Mouse (Mus musculus) liver, embryonic 13.5 days (tissue): ENCODE results near the gene Cd80. TPM values are rescaled to one million over a fixed set of nuclear protein-coding genes. Genes with fewer than 3 reads are reported as not detected.

Source experiments
- polyA plus RNA-seq: library from polyadenylated mRNA; unstranded; fragments of >200 nt; fragmentation: Nextera tagmentation; extraction: Ambion mirVana; gene quantifications from 2 replicates; pipeline ENCODE4 v1.2.1, GENCODE M21; 2015

Gene Cd80
- polyA plus RNA-seq, 1 experiment from 2014 or later = 0.08 TPM

Other genes starting within 250 kb of the Cd80 start
- gene Nr1i2, start 160.7 kb upstream of the Cd80 start, polyA plus RNA-seq = 2.6 and 2.8 TPM in 2 replicates
- 0.05 TPM in 1 of 2 replicates, not detected in the other for gene Maats1, start 113.4 kb upstream of the Cd80 start, polyA plus RNA-seq
- 331 and 350 TPM in 2 replicates for gene Cox17, start 108.6 kb upstream of the Cd80 start, polyA plus RNA-seq
- gene Gm21987, start 108.5 kb upstream of the Cd80 start, polyA plus RNA-seq = not detected in 2 replicates
- gene Popdc2, start 93.4 kb upstream of the Cd80 start, polyA plus RNA-seq = 22.3 and 24.2 TPM in 2 replicates
- 8.4 and 9.2 TPM in 2 replicates for gene Pla1a, start 22.4 kb upstream of the Cd80 start, polyA plus RNA-seq
- 38.1 and 41.2 TPM in 2 replicates for gene Adprh, start 2.9 kb upstream of the Cd80 start, polyA plus RNA-seq
- gene Timmdc1, start 67.1 kb downstream of the Cd80 start, polyA plus RNA-seq = 18.1 and 18.9 TPM in 2 replicates
- 11.7 and 13.1 TPM in 2 replicates for gene Poglut1, start 94.7 kb downstream of the Cd80 start, polyA plus RNA-seq
- gene Tmem39a, start 103.1 kb downstream of the Cd80 start, polyA plus RNA-seq = 33.8 and 37.1 TPM in 2 replicates